Mouse (Mus musculus) stomach, embryonic 16.5 days (tissue): ENCODE measurements around the gene A430078G23Rik. TPM values are rescaled to one million over a fixed set of nuclear protein-coding genes. Genes with fewer than 3 reads are reported as not detected.
A peak's percentile ranks its signal among the peaks of the same experiment; 100 is the strongest.
"Not testable (repeated sequence)": the region's sequence is repeated elsewhere in the genome, so short reads cannot be mapped to it uniquely, and the experiment has no call there.

Source experiments
- ATAC-seq: fragments of 200-750 bp; cut with Nextera tagmentation; 2 replicates; pipeline ENCODE4 v1.8.0; 2017; ENCODE audit warnings: moderate number of reproducible peaks, moderate TSS enrichment; ENCODE audit not compliant: insufficient read depth, low FRiP score
- H3K27ac ChIP-seq: fragments of 300-500 bp; sonication (generic); 2 replicates; pipeline ENCODE4 v1.5.1; 2014; ENCODE audit warnings: low read length
- H3K27me3 ChIP-seq: fragments of 300-500 bp; sonication (generic); 2 replicates; pipeline ENCODE4 v1.6.1; 2014; ENCODE audit warnings: low read length, control low read depth, mixed read lengths; ENCODE audit not compliant: control insufficient read depth, insufficient read depth
- H3K36me3 ChIP-seq: fragments of 300-500 bp; sonication (generic); 2 replicates; pipeline ENCODE4 v1.6.1; 2014; ENCODE audit warnings: low read length; ENCODE audit not compliant: control insufficient read depth, insufficient read depth
- H3K4me1 ChIP-seq: fragments of 300-500 bp; sonication (generic); 2 replicates; pipeline ENCODE4 v1.6.1; 2014; ENCODE audit warnings: low read length, control low read depth, mixed read lengths; ENCODE audit not compliant: control insufficient read depth, insufficient read depth
- H3K4me2 ChIP-seq: fragments of 300-500 bp; sonication (generic); 2 replicates; pipeline ENCODE4 v1.6.1; 2014; ENCODE audit warnings: low read depth, low read length, mixed read lengths
- H3K4me3 ChIP-seq: fragments of 300-500 bp; sonication (generic); replicated peaks from 2 replicates; pipeline ENCODE4 v1.5.1; 2014; ENCODE audit warnings: mild to moderate bottlenecking, low read length
- H3K9ac ChIP-seq: fragments of 300-500 bp; sonication (generic); 2 replicates; pipeline ENCODE4 v1.6.1; 2014; ENCODE audit warnings: low read length
- H3K9me3 ChIP-seq: fragments of 300-500 bp; sonication (generic); replicated peaks from 2 replicates; pipeline ENCODE4 v1.6.1; 2016; ENCODE audit warnings: low read length, control low read depth; ENCODE audit not compliant: control insufficient read depth
- WGBS: fragments of 180-500 bp; shearing (Covaris S2); extraction: QIAGEN DNeasy Blood & Tissue Kit; methylation state at CpG from one replicate; pipeline ENCODE4 v1.1.7; 2014; 5-methylcytosine and 5-hydroxymethylcytosine counted together
- polyA plus RNA-seq: library from polyadenylated mRNA; unstranded; fragments of >200 nt; fragmentation: Nextera tagmentation; extraction: Ambion mirVana; gene quantifications from 2 replicates; pipeline ENCODE4 v1.2.1, GENCODE M21; 2015

The A430078G23Rik gene
- polyA plus RNA-seq, 1 experiment from 2014 or later, result 0.93 TPM

- 72% methylated on average over 2 of the region's 2 CpGs for WGBS
- Histone ChIP-seq H3K9ac (no peak overlapping the region), H3K4me2 (no peak overlapping the region), H3K27me3 (no peaks in the 10 kb centered on the region), H3K4me1 (no peaks in the 10 kb centered on the region), H3K27ac (no peak overlapping the region), H3K36me3 (no peaks in the 10 kb centered on the region), H3K4me3 (no peak overlapping the region), H3K9me3 (no peaks in the 10 kb centered on the region)
- no peak for ATAC-seq
Measured at GRCm38 (mm10) chr8:3324253-3324652, 29.0 kb upstream of the A430078G23Rik start.

- 68% methylated on average over 1 of the region's 1 CpGs for WGBS
Measured at GRCm38 (mm10) chr8:3327056-3327455, 26.2 kb upstream of the A430078G23Rik start.

GRCm38 (mm10) chr8:3327538-3328245 is 25.5 kb upstream of the A430078G23Rik start:
- Histone ChIP-seq H3K36me3 (no peaks in the 10 kb centered on the region), H3K4me2 (no peak overlapping the region), H3K9ac (no peak overlapping the region), H3K9me3 (no peaks in the 10 kb centered on the region), H3K4me1 (no peaks in the 10 kb centered on the region), H3K27me3 (no peaks in the 10 kb centered on the region), H3K27ac (no peak overlapping the region), H3K4me3 (no peak overlapping the region)
- 69% methylated on average over 8 of the region's 8 CpGs for WGBS
- no peak for ATAC-seq

More at GRCm38 (mm10) chr8:3327056-3327455, 26.2 kb upstream of the A430078G23Rik start:
- H3K4me3 ChIP-seq, result no peak overlapping the region
- no peak overlapping the region for H3K4me2 ChIP-seq
- no peak for ATAC-seq
- H3K27ac ChIP-seq, result no peak overlapping the region
- H3K4me1 ChIP-seq, result no peaks in the 10 kb centered on the region
- H3K9ac ChIP-seq, result no peak overlapping the region
- H3K36me3 ChIP-seq, result no peaks in the 10 kb centered on the region
- no peaks in the 10 kb centered on the region for H3K27me3 ChIP-seq
- H3K9me3 ChIP-seq, result no peaks in the 10 kb centered on the region

- no peaks in the 10 kb centered on the region for H3K36me3 ChIP-seq
- H3K4me1 ChIP-seq, result no peaks in the 10 kb centered on the region
- no peak overlapping the region for H3K27ac ChIP-seq
- no peak overlapping the region for H3K4me2 ChIP-seq
- no peak for ATAC-seq
- no peak overlapping the region for H3K4me3 ChIP-seq
- WGBS, result 40% methylated on average over 6 of the region's 6 CpGs
- no peaks in the 10 kb centered on the region for H3K27me3 ChIP-seq
- H3K9me3 ChIP-seq, result no peaks in the 10 kb centered on the region
- H3K9ac ChIP-seq, result no peak overlapping the region
Measured at GRCm38 (mm10) chr8:3330662-3331061, 22.6 kb upstream of the A430078G23Rik start.

- Histone ChIP-seq H3K27ac (no peak overlapping the region), H3K27me3 (no peaks in the 10 kb centered on the region), H3K4me1 (no peaks in the 10 kb centered on the region), H3K9me3 (no peaks in the 10 kb centered on the region), H3K9ac (no peak overlapping the region), H3K4me2 (no peak overlapping the region), H3K4me3 (no peak overlapping the region), H3K36me3 (no peaks in the 10 kb centered on the region)
- no peak for ATAC-seq
- WGBS, result 73% methylated on average over 2 of the region's 2 CpGs
Measured at GRCm38 (mm10) chr8:3331692-3332091, 21.5 kb upstream of the A430078G23Rik start.

GRCm38 (mm10) chr8:3335881-3336280 is 17.3 kb upstream of the A430078G23Rik start:
- Histone ChIP-seq H3K36me3 (no peaks in the 10 kb centered on the region), H3K4me3 (no peak overlapping the region), H3K9me3 (no peaks in the 10 kb centered on the region), H3K9ac (no peak overlapping the region), H3K4me2 (no peak overlapping the region), H3K27ac (no peak overlapping the region), H3K4me1 (no peaks in the 10 kb centered on the region), H3K27me3 (no peaks in the 10 kb centered on the region)
- no peak for ATAC-seq
- WGBS, result 81% methylated on average over 1 of the region's 1 CpGs

GRCm38 (mm10) chr8:3336658-3337524 is 16.3 kb upstream of the A430078G23Rik start:
- peak; percentile 50; the same call in 1 of the 2 replicates for ATAC-seq
- H3K9ac ChIP-seq, result no peak overlapping the region
- H3K36me3 ChIP-seq, result no peaks in the 10 kb centered on the region
- H3K9me3 ChIP-seq, result no peaks in the 10 kb centered on the region
- no peak overlapping the region for H3K4me2 ChIP-seq
- no peaks in the 10 kb centered on the region for H3K4me1 ChIP-seq
- no peak overlapping the region for H3K27ac ChIP-seq
- 63% methylated on average over 9 of the region's 9 CpGs for WGBS
- H3K27me3 ChIP-seq, result no peaks in the 10 kb centered on the region
- no peak overlapping the region for H3K4me3 ChIP-seq

GRCm38 (mm10) chr8:3337525-3337824 is 15.7 kb upstream of the A430078G23Rik start:
- not testable (repeated sequence) for ATAC-seq, H3K4me3 ChIP-seq, H3K4me1 ChIP-seq, H3K9me3 ChIP-seq, H3K27ac ChIP-seq, H3K36me3 ChIP-seq, H3K9ac ChIP-seq, H3K4me2 ChIP-seq, H3K27me3 ChIP-seq
- WGBS, result 80% methylated on average over 3 of the region's 3 CpGs

GRCm38 (mm10) chr8:3337971-3338370 is 15.2 kb upstream of the A430078G23Rik start:
- no peak overlapping the region for H3K4me2 ChIP-seq
- no peaks in the 10 kb centered on the region for H3K27me3 ChIP-seq
- ATAC-seq, result no peak
- no peaks in the 10 kb centered on the region for H3K9me3 ChIP-seq
- 91% methylated on average over 10 of the region's 11 CpGs for WGBS
- no peak overlapping the region for H3K9ac ChIP-seq
- no peak overlapping the region for H3K4me3 ChIP-seq
- no peaks in the 10 kb centered on the region for H3K36me3 ChIP-seq
- no peaks in the 10 kb centered on the region for H3K4me1 ChIP-seq
- no peak overlapping the region for H3K27ac ChIP-seq
